Mouse (Mus musculus) erythroid progenitor cell, adult 5-6 weeks (primary cell): ENCODE data around the gene Drd1. TPM values are rescaled to one million over a fixed set of nuclear protein-coding genes. Genes with fewer than 3 reads are reported as not detected.

ENCODE experiments used
- ATAC-seq: replicated peaks from 2 replicates; pipeline ENCODE4 v1.8.0; 2016; ENCODE audit warnings: moderate number of reproducible peaks, mild to moderate bottlenecking, moderate TSS enrichment, inconsistent platforms; ENCODE audit not compliant: poor library complexity, low FRiP score, severe bottlenecking
- total RNA-seq, 2 experiments: library from RNA; stranded (forward) in 1 of 2; stranded (reverse) in 1 of 2; fragments of 150-400 nt in 1 of 2; fragments of 186-747, 209-891 nt in 1 of 2; gene quantifications; 2 replicates each; pipeline versions ENCODE4 v1.2.3 to v1.2.4; 2015 to 2017; ENCODE audit warnings: low replicate concordance in 2 of 2

Drd1 gene
- total RNA-seq (2015; ENCODE audit: low replicate concordance) (not detected in 2 replicates), total RNA-seq (2017; ENCODE audit: low replicate concordance) (not detected in 2 replicates)

DNA sequence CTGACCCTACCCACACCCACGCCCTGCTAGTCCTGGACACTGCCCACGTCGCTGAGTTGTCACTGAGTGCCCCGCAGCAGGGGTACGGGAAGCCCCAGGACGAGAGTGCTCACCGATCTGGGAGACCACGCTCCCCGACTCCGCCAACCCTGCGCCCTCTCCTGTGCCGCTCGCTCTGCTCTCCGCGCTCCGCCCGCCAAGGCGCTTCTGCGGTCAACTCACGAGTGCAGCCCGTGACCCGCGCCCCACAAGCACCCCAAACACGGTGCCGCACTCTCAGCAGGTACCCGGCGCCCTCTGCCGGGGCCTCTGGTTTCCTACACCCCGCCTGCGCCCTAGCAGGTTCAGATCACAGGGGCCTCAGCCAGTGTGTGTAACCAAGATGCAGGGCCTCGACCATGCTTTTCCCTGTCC, at the start of gene Drd1:
Drd1 (minus strand) TSS at position 258 of the 414 bp plus-strand sequence.
- ATAC-seq, result no peak

DNA sequence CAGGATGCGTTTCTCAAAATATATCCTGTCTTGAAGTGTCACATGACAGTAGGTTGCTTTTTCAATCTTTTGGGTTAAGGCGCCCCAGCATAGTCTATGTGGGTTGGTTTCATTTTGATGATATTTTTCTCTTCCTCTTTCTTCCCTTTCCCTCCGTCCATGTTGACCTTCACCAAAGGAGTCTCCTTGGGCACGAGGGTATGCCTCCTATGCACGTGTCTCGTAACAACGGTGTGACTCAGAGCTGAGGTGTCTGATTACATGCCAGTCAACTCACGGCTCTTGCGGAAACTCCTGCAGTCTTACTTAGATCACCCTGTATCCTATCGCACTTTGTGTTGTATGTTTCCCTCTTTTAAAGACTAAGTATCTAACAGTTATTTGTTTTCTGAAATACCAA, 48.4 kb upstream of the Drd1 start:
- ATAC-seq, result no peak

DNA sequence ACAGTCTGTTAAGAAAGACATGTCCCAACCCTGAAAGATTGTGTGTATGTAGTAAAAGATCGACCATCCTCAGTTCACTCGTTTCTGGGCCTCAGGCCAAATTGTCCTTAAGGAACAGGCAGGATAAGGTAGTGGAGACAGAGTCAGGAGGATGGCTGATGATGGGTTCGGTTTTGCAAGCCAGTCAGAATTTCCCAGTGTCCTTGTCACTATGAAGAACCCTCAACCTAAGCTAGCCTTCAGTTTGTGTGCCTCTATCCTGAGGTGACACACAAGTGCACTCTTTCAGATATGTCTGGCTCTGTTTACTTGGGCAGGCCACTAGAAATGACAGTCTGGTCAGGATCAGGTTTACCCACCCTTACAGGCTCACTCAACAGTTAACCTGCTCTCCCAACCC, 47.8 kb upstream of the Drd1 start:
- no peak for ATAC-seq

DNA sequence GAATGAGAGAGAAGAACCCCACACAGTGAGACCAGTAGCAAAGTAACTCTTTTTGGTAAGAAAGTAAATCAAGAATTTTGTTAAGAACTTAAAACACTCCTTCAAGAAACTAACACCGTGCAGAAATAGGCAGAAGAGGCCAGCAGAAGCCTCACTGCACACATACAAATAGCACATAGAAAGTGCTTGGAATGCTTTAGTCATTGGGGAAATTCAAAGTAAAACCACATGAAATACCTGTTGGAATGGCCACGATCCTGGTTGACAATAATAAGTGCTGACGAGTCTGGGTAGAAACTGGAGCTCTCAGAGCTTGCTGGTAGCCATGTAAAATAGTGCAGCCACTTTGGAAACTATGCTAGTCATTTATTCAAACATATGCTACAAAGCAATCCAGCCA, 46.6 kb upstream of the Drd1 start:
- ATAC-seq, result no peak

DNA sequence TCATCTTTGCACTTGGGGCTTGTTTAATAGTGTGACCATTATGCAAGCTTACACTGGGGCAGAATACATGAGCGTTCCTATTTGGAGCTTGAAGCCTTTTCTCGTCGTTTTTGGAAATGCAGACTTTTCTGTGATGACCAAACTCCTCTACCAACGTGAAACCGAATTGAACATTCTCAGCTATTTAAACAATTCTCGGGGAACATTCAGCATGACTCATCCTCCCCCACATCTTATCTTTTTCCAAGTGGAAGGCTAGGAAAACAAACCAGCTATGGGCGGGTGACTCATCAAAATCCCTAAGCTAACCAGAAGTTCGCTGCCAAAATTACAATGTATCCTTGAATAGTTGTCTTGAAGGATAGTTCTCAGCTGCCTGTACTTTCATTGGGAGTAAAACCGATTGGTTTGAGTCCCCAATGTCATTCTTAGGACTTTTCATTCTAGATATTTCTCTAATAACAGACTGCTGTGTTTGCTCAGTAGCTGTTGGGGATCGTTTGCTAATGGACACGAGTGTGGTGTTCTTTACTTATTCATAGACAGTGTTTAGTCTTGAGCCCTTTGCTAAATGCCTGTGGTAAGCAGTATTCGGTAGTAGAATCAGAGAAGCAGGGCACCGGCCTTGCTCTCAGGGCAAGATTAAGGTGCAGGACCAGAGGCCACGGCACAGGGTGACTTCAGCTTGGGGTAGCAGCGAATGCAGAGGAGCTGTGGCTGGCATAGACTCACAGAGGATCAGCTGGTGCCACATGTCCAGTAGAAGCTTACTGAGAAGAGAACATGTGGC, 45.7 kb upstream of the Drd1 start:
- no peak for ATAC-seq

DNA sequence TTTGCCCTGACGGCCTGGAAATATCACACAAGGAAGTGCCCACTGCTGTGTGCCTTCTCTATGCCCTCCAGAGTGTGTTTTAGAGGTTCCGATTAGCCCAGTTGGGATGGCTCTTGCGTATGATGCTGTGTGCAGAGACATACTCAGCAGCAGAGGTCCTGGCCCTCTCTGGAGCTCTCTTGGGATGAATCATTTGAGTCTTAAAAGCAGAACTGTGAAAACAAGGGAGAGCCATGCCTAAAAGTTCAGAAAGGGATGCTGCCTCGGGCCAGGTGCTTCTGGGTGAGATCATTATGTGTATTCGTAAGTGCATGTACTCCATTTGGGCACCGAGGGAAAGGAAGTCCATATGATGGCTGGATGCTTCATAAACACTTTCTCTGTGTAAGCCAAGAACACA, 42.3 kb upstream of the Drd1 start:
- ATAC-seq, result no peak

DNA sequence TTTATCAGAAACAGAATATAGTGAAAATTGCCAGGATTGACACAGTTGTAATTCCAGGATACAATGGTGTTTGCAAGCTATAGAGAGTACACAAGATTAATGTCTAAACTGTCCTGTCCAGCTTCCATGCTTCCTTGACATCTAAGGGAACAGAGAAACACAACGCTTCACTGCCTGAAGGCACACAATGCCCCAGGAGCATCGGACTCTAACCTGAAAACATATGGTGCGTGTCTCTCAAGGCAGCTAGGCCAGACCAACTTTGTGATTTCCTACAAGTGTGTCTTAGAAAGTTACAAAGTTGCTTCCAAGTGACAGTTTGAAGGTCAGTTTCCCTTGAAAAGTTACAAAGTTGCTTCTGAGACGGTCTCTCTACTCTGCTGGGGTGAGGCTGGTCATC, 41.7 kb upstream of the Drd1 start:
- no peak for ATAC-seq

DNA sequence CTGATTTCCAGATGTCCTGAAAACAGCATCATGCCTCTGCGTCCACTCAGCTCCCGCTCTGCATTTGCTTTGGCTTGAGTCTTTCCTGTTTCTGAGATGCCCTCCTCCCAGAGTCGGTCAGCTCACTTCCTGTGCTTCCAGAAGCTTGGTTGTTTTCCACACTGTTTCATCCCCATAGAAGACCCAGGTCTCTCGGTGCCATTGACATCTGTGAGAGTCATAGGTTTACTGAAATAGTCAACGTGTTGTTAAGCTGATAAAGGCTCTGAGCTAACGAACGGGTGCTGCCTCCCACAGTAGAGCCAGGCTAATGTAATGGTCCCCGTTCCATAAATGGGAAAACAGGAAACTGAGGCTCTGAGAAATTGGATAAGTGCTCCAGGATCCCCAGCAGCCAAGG, 40.2 kb upstream of the Drd1 start:
- ATAC-seq, result no peak

DNA sequence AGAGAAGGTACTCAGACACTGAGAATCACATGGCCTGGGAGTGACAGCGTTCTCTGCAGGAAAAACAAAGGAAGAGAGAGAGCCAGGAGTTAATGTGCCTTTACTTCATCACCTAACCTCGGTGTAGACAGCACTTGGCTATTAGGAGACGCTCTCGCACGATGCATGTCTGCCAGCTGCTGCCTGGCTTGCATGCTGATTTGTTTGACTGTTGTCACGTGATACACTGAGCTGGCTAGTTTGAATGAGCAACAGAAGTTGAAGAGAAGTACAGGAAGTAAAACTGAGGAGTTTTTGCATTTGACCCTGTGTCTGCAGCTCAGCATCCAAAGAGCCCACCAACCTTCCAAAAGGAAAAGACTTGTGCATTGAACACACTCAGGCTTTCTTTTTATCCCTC, 39.5 kb upstream of the Drd1 start:
- ATAC-seq, result no peak

DNA sequence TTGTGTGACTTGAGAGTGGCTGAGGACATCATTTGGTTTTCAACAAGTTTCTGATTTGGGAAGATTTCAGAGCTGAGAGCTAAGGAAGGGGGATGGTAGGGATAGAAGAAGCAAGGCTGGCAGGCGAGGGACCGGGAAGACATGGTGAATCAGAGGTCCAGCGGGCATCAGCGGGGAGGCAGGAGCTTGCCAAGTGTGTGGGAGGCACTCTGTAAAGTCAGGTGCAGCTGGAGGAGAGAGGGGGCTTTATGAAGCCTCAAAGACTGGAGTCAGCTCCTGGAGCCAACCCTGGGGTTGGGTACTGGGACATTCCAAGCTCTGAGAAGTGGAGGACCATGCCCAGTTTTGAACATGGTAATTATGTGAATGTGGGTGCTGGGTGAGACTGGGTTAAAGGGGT, 38.8 kb upstream of the Drd1 start:
- no peak for ATAC-seq

DNA sequence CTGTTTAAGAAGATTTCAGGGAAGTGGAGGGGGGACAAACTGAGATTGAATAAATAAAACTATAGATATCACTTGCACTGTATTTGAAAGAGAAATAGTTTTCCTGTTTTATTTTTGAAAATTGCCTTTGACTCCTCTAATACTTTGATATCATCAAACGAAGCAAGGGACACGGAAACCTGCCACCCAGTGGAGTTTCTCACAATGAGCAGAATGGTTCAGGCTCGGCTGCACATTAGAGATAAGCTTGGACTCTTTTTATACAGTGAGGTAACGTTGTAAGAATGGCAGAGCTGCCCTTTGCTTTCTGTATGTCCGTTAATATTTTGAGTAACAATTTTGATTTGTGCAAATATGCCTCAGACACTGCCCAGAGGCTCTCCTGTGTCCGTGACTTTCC, 36.2 kb upstream of the Drd1 start:
- no peak for ATAC-seq

DNA sequence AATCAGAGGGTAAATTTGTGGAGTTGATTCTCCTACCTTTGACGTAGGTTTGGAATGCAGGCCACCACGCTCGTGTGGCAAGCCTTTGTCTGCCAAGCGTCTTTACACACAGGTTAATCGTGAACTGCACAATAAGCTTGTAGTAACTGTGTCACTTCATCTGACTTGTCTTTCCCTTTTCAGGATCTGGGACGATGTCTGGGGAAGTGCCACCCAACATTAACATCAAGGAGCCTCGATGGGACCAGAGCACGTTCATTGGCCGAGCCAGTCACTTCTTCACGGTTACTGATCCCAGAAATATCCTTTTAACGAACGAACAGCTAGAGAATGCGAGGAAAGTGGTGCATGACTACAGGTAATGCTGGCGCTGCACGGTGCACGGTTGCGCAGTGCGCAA, 29.8 kb upstream of the Drd1 start:
- no peak for ATAC-seq

DNA sequence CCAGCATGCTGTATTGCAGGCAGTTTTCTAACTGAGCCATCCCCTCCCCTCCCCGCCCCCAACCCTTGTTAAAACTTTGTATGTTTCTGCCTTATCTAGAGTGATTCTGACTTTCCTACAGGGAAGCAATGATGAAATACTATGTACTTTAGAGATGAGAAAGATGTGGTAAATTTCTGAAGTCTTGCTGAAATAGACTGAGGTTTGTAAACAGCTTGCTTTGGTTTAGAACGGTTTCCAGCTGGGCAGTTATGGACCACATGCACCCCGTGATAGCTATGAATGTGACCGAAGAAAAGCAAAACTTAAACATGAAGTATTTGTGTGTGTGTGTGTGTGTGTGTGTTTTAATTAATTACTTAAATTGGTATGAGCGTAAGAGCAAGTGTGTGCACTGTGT, 29.3 kb upstream of the Drd1 start:
- no peak for ATAC-seq

DNA sequence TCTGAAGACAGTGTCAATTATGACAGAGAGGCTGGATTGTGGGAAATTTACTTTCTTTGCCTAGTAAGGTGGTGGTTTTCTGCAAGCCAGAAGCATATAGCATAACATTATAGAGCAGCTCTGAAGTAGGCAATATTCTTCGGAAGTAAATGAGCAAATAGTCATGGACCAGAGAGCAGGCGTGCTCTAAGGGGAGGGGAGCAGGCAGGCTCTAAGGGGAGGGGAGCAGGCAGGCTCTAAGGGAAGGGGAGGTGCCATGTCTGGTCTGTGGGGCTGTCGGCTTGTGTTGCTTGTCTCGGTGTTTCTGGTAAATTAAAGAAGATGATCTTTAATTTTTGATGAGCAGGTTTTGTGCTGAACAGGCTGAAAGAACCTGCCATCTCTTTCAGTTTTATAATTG, 28.7 kb upstream of the Drd1 start:
- no peak for ATAC-seq

DNA sequence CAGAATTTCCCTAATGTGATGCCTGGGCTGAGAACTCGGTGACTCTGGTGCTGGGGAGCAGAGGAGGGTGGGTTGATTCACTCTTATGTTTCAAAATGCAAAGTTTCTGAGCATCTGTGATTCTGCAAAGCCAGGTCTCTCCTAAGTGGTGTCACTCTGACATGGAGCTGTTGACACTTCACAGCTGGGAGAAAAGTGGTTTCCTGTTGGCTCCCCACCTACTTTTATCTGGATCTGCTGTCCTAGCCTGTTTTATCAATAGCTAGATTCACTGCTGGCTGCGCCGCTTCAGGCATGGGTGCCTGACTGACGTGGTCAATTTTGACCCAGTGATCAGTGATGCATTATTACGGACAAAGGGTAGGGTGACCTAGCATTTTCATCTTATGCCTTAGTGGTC, 27.4 kb upstream of the Drd1 start:
- ATAC-seq, result no peak

DNA sequence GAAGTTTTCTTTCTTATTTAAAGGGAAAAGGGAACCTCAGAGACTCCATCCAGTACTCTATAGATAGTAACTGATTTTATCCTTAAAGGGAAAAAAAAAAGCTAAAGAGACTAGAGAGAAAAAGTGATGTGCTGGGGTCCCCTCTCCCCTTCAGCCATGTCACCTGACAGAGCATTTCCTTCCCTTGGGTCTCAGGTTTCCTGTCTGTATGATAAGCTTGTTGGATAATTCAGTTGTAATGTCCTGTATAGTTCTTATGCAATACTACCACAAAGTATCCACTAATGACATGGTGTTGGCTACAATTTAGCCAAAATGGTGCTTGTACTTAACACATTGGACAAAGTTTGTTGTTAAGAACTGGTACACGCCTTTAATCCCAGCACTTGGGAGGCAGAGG, 25.3 kb upstream of the Drd1 start:
- ATAC-seq, result no peak

DNA sequence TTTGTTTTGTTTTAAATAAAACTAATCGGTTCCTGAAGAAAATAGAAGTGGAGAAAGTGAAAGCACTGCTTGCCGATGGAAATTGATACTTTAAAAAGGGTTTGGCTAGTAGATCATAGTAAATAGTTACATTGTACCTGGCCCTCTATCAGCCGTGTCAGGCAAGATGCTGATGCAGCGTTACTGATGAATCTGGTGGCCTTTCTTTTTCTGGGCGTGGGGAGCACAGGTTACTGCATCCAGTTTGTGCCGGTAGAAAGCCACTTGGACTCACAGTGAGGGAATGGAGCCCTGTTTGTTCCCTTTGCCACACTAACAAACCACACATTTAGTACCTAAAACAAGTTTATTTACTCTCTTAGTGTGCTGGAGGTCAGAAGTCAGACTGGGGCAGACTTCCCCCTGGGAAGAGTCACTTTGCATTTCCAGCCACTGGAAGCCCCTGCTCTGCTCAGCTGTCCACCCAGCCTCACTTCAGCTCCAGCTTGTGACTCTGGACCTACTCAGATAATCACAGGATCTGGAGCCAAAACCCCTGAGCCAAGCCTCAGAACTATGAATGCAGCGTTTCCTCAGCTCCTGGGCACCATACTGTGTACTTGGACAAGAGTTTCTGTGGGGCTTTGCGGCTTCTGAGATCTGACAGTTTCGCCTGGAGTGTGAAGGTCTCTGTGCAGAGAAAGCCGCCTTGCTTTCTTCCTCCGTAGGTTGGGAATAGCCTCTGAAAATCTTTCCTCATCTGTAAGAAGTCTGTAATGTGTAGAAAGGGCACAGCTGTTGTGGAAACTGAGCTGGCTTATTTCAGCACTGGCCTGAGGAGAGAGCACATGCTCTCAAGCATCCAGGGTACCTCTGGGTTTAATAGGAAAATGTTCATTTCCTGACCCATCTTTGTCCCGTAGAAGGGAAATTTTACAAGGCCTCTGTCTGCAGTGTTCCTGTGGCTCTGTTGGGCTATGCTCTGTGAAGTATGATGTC, 24.6 kb upstream of the Drd1 start:
- no peak for ATAC-seq

DNA sequence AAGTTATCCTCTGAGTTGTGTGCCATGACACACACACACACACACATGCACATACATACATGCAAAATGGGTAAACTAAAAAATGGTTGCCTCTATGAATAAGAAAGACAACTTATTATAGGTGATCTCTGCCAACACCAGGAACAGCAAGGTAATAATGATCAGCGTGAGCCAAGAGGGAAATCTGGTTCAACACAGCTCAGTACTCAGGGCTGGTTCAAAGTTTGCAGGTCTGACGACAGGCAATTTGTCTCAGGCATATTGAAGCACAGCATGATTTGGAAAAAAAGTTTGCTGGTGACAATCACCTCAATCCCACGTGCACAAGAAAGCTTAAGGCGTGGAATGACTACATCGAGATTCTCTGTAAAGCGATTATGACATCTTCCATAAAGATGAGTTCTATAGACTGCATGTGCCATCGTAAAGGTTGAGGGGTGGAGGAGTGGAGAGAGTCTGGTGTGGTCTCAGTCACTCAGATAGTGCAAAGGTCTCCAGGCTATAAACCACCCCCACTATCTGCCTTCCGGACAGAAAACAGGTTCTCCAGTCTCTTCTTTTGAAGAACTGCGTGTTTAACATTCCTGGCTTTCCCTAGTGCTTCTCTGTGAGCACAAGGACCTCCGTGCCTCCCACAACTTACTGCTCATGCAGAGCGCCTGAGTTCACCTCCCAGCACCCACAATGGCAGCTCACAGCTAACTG, 22.1 kb upstream of the Drd1 start:
- no peak for ATAC-seq

DNA sequence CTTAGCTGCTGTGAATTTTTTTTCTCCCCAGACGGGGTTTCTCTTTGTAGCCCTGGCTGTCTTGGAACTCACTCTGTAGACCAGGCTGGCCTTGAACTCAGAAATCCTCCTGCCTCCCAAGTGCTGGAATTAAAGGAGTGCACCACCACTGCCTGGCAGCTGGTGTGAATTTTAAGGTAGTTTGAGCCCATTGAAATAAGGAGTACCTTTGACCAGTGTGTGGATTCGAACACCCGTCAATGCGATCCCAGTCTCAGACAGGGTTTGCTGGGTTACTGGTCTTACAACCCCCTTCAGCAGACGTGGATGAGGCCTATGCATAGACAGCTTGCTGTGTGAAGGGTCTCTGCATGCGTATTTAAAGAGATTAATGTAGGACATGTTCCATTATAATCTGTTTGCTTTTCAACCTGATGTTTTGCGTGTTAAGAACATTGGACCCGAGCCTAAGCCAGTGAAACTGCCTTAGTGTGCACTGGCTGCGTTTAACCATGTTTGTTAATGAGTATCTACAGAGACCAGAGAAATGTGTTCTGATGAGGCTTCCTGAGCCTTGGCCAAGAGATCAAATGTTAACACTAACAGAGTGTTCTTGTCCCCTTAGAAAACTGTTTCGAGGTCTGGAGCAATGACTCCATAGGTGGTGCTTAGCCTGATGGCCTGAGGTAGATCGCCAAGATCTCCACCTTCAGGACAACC, 21.4 kb upstream of the Drd1 start:
- no peak for ATAC-seq

DNA sequence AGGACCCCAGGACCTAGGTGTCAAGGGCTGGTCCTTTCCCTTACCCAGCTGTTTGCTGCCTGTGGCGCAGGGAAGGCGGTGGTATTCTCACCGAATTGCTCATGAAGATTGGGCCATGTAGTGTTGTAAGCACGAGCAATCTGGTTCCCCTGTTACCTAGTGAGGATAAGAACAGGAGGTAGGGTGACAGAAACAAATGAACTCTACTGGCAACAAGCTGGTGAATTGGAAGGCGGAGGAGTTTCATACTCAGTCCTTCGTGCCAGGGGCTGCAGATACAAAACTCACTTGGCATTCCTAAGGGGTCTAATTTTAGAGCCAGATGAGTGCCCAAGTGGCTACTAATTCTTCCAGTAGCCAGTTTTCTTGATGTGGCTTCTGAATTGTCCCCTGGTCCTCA, 20.5 kb upstream of the Drd1 start:
- no peak for ATAC-seq
